Mouse (Mus musculus) spleen, adult 10 weeks (tissue): ENCODE measurements around the gene Elmod3. TPM values are rescaled to one million over a fixed set of nuclear protein-coding genes. Genes with fewer than 3 reads are reported as not detected.

Experiments
- polyA plus RNA-seq: library from polyadenylated mRNA; stranded (reverse); fragments of 350-450 nt; fragmentation: Illumina TruSeq; extraction: RNeasy Lipid Tissue Mini Kit (QIAGEN cat#74804); gene quantifications from one replicate; pipeline ENCODE4 v1.2.3, GENCODE M21; 2015; ENCODE audit warnings: low replicate concordance; ENCODE audit not compliant: insufficient read depth

Elmod3 gene
- 14.5 TPM for polyA plus RNA-seq

GRCm38 (mm10) chr6:72597956-72598753 lies at the start of gene Elmod3, which contains the start of gene Retsat:
TSS of gene Elmod3 (minus strand) at chr6:72598413.
TSS of gene Retsat (plus strand) at chr6:72598475.

GRCm38 (mm10) chr6:72616643-72617288 lies 18.6 kb upstream of the Elmod3 start, which contains the start of gene Tgoln1:
TSS of gene Tgoln1 (minus strand) at chr6:72617000.

GRCm38 (mm10) chr6:72544283-72544987 lies 53.8 kb downstream of the Elmod3 start, which contains the start of gene Capg:
TSS of gene Capg (plus strand) at chr6:72544391.

GRCm38 (mm10) chr6:72521607-72522006 lies 76.6 kb downstream of the Elmod3 start, which contains the start of gene Sh2d6:
TSS of gene Sh2d6 (minus strand) at chr6:72521707.

Other genes with a start within 250 kb of the Elmod3 start
- gene Tmem150a, start 243.0 kb downstream of the Elmod3 start, polyA plus RNA-seq = 5.1 TPM
- gene Rnf181, start 231.5 kb downstream of the Elmod3 start, polyA plus RNA-seq = 188 TPM
- 41.5 TPM for gene Vamp5, start 217.9 kb downstream of the Elmod3 start, polyA plus RNA-seq
- 177 TPM for gene Vamp8, start 207.7 kb downstream of the Elmod3 start, polyA plus RNA-seq
- 17.5 TPM for gene Ggcx, start 184.1 kb downstream of the Elmod3 start, polyA plus RNA-seq
- gene Mat2a, start 158.9 kb downstream of the Elmod3 start, polyA plus RNA-seq = 337 TPM
- not detected for gene Sh2d6, start 76.7 kb downstream of the Elmod3 start, polyA plus RNA-seq
- gene Capg, start 54.0 kb downstream of the Elmod3 start, polyA plus RNA-seq = 95.7 TPM
- 3.6 TPM for gene Retsat, start 62 bp upstream of the Elmod3 start, polyA plus RNA-seq
- 109 TPM for gene Tgoln1, start 18.6 kb upstream of the Elmod3 start, polyA plus RNA-seq
- 2.4 TPM for gene Tcf7l1, start 190.8 kb upstream of the Elmod3 start, polyA plus RNA-seq